Mouse (Mus musculus) thymus, adult 2 months (tissue): Measurements from ENCODE around the gene Ppp2r3c.

Experiments used
- CTCF ChIP-seq: fragments of 200-500 bp; IDR thresholded peaks from 2 replicates; pipeline ENCODE4 v1.5.1; 2012; ENCODE audit warnings: mild to moderate bottlenecking, control low read depth, low read length, moderate library complexity, borderline replicate concordance; ENCODE audit not compliant: control insufficient read depth, poor library complexity, insufficient read depth; ENCODE audit errors: extremely low read depth
- POLR2A ChIP-seq: fragments of 200-500 bp; IDR thresholded peaks from 2 replicates; pipeline ENCODE4 v1.6.1; 2012; ENCODE audit warnings: mild to moderate bottlenecking, low read length, control low read depth, moderate library complexity; ENCODE audit not compliant: control insufficient read depth, poor library complexity, insufficient read depth; ENCODE audit errors: extremely low read depth

DNA sequence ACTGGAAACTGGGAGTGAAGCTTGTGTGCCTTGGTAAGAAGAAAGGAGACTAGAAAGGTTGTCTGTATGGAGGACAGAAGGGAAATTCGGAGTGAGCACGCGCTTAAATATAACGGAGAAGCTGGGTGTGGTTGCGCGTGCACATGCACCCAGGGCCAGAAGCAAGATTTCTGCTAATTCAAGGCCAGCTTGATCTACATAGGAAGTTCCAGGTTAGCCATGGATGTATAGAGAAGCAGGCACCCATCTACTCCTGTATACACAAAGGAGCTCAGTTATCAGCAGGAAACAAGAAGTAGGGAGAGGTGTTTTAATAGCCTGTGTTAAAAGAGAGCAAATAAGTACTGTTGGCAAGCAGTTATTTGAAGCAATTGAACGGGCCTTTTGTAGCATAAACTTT, 22.9 kb upstream of the Ppp2r3c start:
- no peak for TF ChIP-seq CTCF
- no peak for TF ChIP-seq POLR2A
